Mouse (Mus musculus): ENCODE measurements around the gene Cep170b.

Gene Cep170b

DNA sequence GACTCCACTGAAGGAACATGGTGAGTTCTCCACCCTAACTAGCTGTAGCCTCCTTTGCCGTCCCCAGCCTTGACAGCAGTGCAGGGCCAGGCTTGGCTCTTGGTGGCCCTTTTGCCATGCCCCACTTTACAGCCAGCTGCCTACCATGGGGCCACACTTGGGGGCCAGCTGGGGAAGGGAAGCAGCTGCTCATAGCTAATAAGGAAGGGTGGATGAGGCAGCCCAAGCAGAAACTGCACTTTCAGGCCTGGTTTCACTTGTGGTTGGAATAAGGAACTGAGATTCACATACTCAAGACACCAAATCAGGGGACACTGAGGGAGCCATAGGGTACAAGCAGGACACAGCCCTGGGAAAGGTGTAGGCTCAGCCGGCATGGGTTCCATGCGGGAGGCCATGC, 41.8 kb downstream of the Cep170b start:
- in situ Hi-C loops (cut with MboI, MseI) = loop anchor here (25.0 kb wide), 1 partner anchor 1475 kb away; no protein-coding TSS in a partner anchor

DNA sequence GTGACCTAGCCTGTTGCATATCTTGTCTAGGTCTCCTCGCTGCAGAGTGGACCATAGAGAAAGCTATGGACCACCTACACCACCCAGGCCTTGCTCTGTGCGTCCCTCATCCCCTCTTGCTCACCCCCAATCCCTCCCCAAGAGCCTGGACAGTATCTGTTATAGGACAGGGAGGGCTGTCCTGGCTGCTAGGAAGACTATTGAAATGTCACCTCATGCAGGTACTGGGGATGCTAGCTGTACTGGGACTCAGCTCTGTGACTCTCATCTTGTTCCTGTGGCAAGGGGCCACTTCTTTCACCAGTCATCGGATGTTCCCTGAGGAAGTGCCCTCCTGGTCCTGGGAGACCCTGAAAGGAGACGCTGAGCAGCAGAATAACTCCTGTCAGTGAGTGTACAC, 42.9 kb downstream of the Cep170b start:
- in situ Hi-C loops (cut with MboI, MseI) = loop anchor here (25.0 kb wide), 1 partner anchor 1476 kb away; no protein-coding TSS in a partner anchor

DNA sequence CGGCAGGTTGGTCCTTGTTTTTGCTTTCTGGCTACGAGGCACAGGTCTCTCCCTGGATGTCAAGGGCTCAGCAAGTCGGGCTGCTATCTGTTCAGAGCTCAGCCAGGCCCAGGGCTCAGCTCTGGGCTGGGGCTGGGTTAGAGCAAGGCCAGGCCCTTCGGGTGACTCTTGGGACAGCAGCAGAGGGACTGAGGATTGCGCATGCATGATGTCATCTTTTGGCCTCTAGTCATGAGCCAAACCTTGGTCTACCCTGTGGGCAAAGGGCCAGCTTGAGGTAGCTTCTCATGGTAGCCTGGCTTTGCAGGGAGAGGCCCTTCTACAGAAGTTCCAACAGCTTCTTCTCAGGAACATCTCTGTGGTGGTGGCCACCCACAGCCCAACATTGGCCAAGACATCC, 43.9 kb downstream of the Cep170b start:
- in situ Hi-C loops (cut with MboI, MseI) = loop anchor here (25.0 kb wide), 1 partner anchor 1477 kb away; no protein-coding TSS in a partner anchor

DNA sequence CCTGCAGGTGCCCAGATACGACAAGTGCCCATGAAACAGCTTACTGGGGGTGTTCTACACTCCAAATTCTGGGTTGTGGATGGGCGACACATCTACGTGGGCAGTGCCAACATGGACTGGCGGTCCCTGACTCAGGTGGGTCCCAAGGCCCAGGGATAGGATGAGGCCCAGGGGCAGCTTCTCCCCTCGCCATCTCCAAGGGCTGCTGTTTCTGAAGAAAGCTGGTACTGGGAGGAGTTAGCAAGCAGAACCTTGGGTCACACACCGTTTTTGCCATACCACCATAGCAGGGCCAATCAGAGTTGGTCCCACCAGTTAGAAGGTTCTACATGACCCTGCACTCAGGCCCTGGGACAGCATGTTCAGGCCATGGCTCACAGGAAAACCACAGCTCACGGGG, 44.7 kb downstream of the Cep170b start:
- in situ Hi-C loops (cut with MboI, MseI) = loop anchor here (25.0 kb wide), 1 partner anchor 1478 kb away; no protein-coding TSS in a partner anchor

DNA sequence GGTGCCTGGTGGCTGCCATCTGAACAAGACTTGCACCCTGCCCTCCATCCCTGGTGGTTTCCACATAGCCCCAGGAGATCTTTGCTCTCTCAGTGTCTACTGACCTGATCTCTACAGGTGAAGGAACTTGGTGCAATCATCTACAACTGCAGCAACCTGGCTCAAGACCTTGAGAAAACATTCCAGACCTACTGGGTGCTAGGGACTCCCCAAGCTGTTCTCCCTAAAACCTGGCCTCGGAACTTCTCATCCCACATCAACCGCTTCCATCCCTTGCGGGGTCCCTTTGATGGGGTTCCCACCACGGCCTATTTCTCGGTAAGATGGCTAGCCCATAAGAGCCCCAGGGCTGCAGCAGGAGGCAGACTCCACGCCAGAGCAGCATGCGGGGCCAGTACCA, 46.3 kb downstream of the Cep170b start:
- in situ Hi-C loops (cut with MboI, MseI) = loop anchor here (25.0 kb wide), 1 partner anchor 1479 kb away; no protein-coding TSS in a partner anchor

DNA sequence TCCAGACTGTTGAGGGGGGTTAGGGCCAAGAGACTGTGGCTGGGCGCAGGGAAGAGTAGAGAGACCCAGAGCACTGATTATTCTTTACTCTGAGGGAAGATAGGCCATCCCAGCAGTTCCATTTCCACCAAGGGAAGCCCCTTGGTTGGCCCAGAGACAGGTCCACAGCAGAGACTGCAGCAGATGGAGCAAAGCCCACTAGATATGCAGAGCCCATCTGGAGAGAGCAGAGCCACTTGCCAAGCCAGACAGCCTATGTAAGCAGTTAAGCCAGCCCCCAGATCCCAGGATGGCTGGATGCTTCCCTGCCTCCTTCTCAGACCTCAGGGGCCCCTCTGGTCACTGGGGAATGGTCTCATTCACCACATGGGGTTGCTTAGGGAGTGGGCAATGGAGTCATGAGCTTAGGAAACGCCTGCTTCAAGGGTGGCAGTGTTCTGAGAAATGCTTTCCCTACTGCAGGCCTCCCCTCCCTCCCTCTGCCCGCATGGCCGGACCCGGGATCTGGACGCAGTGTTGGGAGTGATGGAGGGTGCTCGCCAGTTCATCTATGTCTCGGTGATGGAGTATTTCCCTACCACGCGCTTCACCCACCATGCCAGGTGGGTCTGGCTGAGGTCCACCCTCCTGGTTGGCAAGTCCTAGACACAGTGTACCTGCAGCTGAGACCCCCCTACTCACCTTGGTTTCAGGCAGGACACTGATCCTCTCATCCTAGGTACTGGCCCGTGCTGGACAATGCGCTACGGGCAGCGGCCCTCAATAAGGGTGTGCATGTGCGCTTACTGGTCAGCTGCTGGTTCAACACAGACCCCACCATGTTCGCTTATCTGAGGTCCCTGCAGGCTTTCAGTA, 47.0 kb downstream of the Cep170b start:
- in situ Hi-C loops (cut with MboI, MseI) = loop anchor here (25.0 kb wide), 1 partner anchor 1480 kb away; no protein-coding TSS in a partner anchor

DNA sequence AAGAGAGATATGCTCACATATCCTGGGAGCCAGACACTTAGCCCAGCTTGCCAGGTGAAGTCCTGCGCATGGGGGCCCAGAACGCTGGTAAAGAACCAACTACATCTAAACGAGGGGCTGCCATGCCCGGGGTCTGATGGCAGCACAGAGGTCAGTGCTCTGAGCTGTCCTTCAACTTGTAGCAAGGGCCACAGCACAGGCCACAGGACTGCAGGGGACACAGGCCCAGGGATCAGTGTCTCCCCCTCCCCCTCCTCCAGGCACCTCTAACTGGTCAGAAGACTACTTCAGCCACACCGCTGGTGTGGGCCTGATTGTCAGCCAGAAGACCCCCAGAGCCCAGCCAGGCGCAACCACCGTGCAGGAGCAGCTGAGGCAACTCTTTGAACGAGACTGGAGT, 47.9 kb downstream of the Cep170b start:
- in situ Hi-C loops (cut with MboI, MseI) = loop anchor here (25.0 kb wide), 1 partner anchor 1481 kb away; no protein-coding TSS in a partner anchor

DNA sequence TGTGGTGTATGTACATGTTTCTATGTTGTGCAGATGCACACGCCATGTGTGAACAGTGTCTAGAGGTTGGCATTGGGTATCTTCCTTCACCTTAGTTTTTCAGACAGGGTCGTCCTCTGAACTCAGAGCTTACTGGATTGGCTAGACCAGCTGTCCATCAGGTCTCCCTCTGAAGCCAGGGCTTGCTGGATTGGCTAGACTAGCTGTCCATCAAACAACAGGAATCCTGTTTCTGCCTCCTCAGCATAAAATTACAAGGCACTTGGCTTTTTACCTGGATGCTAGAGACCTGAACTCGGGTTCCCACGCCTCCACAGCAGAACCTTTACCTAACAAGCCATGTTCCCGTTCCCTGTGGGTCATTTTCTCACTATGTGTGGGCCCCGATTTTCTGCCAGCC, 48.8 kb downstream of the Cep170b start:
- in situ Hi-C loops (cut with MboI, MseI) = loop anchor here (25.0 kb wide), 1 partner anchor 1482 kb away; no protein-coding TSS in a partner anchor

DNA sequence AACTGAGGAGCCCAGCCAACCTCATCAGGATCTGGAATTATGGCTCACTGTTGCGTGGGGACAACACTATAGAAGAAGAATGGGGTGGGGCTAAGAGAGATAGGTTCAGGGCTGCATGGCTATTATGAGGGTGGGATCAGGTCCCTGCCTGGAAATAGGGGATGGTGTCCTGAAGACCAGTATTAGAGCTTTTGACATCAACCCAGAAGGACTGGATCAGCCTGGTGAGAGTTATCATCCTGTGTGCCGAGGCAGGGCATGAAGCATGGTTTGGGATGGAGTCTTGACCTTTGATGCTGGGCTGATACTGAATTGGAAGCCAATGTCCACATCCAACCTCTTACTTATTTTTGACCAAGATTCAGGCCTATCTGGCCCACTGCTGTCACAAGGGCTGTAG, 49.5 kb downstream of the Cep170b start:
- in situ Hi-C loops (cut with MboI, MseI) = loop anchor here (25.0 kb wide), 1 partner anchor 1482 kb away; no protein-coding TSS in a partner anchor

DNA sequence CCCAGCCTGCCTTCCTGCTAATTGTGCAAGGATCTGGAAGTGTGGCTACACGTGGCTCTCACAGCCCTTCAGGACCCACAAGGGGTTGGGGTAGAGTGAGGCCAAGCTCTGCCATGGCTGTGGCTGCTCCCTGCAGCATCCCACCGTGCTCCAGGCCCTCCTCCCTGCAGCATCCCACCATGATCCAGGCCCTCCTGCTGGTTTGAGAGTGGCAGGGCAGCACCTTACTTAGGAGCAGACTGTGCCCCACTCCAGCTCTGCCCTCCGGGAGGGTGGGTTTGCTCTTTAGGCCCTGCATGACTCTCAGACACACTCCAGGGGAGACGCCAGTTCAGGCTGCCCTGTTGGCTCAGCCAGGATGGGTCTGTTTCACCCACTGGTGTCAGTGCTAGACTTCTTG, 50.1 kb downstream of the Cep170b start:
- in situ Hi-C loops (cut with MboI, MseI) = loop anchor here (25.0 kb wide), 1 partner anchor 1483 kb away; no protein-coding TSS in a partner anchor

DNA sequence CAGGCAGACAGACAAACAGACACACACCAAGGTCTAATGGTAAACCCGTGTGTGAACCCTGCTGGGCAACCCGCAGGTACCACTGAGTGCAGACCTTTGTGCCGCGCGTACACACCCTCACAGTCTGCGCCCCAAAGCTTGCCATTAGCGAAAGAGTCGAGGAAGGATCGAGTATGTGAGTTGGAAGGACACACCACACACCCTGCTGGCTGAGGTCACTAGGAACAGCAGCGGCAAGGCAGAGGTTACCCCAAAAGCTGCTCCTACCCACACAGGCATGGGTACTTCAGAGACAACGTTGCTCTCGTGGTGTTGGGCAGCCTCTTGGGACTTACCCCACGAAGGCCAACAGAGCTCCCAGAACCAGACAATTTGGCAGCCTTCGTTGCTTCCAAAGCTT, 52.1 kb downstream of the Cep170b start:
- in situ Hi-C loops (cut with MboI, MseI) = loop anchor here (25.0 kb wide), 1 partner anchor 1485 kb away; no protein-coding TSS in a partner anchor

DNA sequence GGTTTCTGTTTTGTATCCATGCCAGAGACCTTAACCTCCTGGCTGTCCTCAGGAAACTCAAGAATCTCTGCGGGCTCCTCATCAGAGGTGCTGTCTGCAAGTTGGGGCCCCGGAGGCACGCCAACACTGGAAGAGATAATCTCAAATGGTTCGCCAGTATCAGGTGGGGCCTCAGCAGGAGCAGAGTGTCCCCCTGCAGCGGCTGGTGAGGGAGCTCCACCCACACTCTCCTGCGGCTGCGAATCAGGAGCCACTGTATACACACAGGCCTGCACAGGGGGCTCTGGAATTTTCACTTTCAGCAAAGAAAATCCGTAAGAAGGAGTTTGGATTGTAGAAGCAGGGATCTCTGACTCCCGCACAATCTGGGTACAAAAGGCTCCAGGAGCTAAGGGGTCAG, 53.1 kb downstream of the Cep170b start:
- in situ Hi-C loops (cut with MboI, MseI) = loop anchor here (25.0 kb wide), 1 partner anchor 1486 kb away; no protein-coding TSS in a partner anchor

DNA sequence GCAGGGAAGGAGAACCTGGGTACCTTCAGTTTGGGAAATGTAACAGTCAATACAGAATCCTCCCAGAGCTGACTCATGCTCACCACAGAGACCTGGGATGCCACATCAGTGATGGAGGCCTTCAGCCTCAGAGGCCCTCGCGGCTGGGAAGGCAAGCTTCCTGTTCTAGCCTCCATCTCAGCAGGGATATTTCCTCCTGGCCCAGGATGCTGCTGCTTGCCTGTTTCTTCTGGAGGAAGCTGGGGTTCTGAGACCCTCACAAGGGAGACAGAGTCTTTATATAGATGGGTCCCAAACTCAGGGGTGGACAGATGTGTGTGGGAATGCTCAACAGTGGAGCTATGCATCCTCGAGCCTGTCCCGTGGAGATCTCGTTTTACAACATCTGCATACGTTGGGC, 53.8 kb downstream of the Cep170b start:
- in situ Hi-C loops (cut with MboI, MseI) = loop anchor here (25.0 kb wide), 1 partner anchor 1487 kb away; no protein-coding TSS in a partner anchor

DNA sequence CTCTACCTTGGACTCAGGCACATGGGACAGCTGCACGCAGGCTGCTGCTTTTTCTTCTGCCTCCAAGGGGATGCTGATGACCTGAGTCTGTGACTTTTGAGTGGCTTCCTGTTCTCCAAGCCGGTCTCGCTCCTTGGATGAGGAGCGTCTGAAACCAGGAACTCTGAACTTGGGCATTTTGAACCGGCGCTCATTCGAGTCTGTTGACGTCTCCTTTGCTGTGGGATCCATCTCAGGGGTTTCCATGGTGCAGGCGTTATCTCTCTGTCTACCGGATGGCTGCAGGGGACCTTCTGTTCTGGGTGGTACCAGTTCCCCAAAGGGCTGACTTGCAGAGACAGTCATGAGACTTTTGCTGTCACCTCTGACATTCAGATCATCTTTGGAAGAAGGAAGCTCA, 54.2 kb downstream of the Cep170b start:
- in situ Hi-C loops (cut with MboI, MseI) = loop anchor here (25.0 kb wide), 1 partner anchor 1487 kb away; no protein-coding TSS in a partner anchor

DNA sequence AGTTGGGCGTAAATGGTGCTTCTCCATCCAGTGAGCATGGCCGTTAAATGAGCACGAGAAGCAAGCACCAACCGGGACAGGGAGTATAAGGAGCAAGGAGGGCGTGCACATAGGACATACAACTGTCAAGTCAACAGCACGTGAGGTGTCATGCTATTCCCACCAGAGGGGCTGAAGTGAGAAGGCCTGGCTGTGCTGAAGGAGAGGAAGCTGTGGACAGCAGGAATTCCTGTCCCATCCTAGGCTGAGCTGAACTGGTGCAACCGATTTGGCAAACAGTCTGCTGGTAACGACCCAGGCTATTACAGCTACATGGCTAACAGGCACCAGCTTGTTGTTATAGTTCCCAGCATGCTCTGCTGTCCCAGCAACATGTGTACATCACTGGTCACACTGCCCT, 70.8 kb downstream of the Cep170b start:
- in situ Hi-C loops (cut with MboI, MseI) = no loop called here

DNA sequence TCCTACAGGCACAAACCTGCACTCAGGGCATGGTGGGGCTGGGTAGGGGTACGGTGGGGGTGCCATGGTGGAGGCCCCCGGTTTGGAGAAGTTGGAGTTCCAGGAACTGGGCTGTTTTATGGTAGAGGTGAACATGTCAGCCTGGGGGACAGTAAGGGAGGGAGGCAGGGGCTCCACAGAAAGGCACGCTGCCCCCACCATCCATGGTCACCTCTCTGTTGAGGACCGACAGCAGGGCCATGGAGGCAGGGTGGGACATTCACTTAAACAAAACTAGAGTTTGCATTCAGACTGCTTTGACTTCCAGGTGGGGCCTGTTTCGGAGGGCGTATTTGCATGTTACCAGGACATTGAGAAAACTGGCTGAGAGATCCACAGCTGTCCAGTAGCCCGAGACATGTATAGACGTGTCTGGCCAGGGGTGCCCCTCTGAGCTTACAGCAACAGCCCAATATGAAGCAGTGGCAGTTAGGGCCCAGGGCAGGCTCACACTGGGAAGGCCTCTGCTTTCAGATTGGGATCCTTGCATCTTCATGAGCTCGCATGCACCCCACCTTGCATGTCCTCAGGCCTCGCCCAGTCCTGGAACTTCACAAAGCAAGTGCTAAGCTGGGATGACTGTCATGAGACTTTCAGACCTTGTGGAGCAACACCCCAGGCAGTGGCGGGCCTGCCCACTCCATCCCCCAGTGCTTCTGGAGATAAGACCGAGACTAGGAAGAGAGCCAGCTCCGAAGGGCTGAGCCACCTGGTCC, 73.5 kb downstream of the Cep170b start:
- in situ Hi-C loops (cut with MboI, MseI) = no loop called here

DNA sequence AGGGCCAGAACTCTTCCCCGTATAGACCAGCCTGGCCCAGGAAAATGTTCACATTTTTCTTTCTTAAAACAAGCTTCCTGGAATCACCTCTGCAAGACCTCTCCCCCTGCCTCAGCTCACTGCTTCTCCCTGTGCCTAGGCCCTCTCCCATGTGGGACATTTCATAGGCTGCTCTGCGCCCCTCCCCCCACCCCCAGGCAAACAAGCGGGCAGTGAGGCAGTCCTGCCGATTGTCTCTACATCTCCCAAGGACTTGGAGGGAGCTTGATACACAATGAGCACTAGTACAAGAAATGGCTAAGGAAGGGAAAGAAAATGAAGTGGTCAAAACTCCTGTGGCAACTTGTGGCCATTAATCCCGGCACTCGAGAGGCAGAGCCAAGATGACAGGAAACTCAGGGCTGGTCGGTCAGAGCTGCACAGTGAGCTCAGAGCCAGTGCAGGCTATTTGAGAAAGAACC, 74.1 kb downstream of the Cep170b start:
- in situ Hi-C loops (cut with MboI, MseI) = no loop called here

DNA sequence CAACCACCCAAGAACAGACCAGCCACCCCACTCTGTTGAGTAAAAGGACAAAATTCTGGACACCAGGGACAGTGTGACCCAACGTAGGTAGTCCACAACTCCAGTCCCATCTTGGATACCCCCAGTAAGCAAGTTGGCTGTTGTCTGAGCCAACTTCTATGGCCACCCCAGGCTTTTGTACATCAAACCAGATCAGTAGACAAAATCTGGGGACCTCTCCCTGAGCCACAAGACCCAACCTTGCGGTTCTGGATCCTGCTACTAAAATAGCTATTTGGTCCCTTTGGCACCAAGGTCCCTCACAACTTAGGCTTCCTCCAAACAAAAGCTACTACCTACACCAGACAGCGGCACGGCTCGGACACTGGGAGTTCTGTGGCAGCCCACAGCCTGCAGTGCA, 74.7 kb downstream of the Cep170b start:
- in situ Hi-C loops (cut with MboI, MseI) = loop anchor here (5.0 kb wide), 2 partner anchors 53 to 62 kb away; no protein-coding TSS in a partner anchor

DNA sequence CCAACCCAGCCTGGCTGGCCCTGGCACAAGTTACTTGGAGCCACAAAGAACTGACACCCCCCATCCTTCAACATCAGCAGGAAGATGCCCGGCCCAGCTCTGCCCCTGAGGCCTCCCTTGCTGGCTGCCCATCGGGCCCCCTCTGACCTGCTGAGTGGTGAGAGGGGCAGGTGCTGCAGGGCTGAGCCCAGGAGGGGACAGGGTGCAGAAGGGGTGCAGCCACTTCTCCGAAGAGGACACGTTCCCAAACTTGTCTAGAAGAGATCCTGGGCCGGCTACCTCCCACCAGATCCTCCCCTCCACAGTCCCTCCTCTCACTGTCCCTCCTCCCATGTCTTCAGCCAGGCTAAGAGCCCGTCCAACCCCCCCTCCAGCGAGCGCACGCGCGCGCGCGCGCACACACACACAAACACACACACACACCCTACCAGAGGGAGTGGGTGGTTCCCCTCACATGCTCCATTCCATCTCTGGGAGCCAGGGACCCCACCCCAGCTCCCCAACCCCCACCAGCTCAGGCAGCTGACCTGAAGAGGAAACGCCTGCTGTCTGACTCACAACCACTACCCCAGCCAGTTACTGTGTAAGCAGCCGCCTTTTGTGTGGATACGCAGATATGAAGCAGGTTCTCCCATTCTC, 75.3 kb downstream of the Cep170b start:
- in situ Hi-C loops (cut with MboI, MseI) = loop anchor here (5.0 kb wide), 2 partner anchors 53 to 62 kb away; no protein-coding TSS in a partner anchor

All from T-helper 1 cell (primary cell).